Mouse (Mus musculus): ENCODE results near the gene Mpst.

The Mpst gene

DNA sequence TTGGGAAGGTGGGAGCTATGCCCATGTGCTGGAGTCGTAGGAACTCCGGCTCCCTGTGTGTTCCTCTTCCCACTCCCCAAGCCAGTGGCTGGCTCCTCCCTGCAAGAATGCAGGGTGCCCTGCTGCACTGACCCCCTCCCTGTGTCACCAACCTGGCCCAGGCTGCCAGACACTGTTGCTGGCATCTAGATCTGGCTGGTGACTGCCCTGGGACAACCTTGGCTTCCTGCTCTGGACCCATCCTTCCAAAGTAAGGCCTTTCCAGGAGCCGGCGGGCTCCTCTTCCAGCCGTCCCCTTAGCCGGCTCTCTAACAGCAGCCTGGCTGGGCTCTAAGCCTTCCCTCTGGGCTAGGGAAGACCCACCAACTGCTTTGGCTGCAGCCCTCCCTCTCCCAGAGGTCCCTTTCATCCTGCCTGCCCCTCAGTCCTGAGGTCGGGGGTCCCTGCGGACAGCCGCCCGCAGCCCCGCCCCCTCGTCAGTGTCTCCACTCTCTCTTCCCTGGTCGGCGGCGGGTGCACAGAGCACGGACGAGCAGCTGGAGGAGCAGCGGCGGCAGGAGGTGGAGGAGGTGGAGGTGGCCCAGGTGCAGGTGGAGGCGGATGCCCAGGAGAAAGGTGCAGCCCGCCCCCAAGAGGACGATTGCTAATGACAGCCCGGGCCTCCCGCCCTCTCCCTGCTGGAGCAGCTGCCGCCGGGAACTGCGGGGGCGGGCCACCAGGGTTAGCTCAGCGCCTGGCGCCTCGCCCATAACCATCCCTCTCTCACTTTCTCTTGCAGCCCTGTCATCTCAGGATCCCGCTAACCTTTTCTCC, 30.4 kb downstream of the Mpst start:
- peak; percentile 52 for DNase-seq (ENCODE audit: low read depth, low spot score)

GRCm38 (mm10) chr15:78437237-78438017, 31.2 kb downstream of the Mpst start:
- DNase-seq (ENCODE audit: low read depth, low spot score): peak; percentile 6

DNA sequence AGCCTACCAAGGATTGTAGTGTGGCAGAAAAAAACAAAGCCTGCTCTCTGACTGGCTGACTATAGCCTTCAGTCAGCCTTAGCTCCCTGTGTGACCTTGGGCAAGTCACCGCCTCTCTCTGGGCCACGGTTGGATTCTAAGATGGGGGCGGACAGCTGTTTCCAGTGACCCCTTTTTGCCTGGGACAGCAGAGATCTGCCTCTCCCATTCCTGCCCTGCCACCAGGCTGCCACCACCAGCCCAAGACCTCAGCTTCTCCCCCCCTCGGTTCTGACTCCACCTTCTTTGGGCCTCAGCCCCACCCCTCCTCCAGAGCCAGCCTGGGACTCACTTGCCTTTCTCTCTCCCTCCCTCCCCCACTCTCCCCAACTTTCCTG, 31.8 kb downstream of the Mpst start:
- no peak for DNase-seq (ENCODE audit: low read depth, low spot score)

DNA sequence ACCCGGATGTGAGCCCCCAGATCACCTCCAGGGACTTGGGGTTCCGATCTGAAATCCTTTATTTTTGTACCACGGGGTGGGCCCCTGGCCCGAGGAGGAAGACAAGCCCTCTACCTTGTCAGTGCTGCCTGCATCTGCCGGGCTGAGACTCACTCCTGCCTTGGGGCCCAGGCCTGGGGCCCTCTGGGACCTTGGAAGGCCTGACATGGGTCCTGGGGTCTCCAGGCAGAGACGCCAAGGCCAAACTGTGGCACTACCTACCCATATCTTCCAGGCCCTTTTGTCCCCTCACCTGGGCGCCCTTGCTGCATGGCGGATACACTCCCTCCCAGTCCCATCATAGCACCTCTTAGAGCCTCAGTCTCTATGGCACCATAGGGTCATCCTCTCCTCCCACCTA, 32.3 kb downstream of the Mpst start:
- DNase-seq (ENCODE audit: low read depth, low spot score): no peak

DNA sequence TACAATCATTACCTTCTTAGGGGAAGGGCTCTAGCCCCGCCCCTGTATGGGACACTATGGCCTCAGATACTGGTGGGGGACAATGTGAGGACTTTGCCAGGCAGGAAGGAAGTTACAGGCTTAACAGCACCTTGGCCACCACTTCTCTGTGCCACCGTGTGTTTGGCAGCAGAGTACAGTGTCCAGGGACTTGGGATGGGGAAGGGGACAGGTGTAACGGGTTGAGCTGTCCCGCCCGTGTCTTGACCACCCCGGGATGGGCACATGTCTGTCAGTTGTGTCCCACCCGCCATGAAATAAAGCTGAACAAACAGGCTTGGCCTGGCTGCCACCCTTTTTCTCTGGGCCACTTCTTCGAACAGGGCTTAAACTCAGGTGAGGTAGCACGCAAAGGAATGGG, 32.8 kb downstream of the Mpst start:
- DNase-seq (ENCODE audit: low read depth, low spot score): no peak

DNA sequence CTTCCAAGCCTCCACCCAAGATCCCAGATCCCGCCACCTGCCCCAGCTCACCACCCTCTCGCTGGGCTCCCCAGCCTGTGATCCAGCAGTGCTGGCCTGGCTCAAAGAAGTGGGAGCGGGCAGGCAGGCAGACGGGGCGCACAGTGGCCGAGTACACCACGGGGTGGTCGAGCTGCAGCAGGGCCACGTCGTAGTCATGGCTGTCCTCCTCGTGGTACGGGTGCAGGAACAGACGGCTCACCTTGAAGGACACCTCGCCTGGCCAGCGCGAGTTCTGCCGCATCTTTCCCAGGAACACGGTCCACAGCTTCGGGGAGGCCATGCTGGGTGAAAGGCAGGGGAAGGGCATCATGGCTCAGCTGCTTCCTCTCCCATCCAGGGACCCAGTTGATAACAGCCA, 36.0 kb downstream of the Mpst start:
- DNase-seq (ENCODE audit: low read depth, low spot score): no peak

DNA sequence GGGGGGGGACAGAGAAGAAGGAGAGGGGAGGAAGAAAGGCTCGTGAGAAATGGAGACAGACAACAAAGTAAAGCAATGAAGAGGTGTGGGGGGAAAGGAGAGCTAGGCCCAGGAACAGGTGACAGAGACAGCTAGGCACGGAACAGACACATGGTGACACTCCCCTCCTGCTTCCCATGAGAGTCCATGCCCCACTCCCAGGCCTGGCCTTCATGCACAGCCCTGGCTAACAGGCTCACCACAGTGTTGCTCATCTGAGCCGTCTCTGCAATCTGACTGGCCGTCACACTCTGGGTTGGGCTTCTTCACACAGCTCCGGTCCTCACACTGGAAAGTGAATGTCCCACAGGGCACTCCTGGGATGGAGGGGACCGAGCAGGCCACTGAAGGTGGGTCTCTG, 37.6 kb downstream of the Mpst start:
- no peak for DNase-seq (ENCODE audit: low read depth, low spot score)

- DNase-seq (ENCODE audit: low read depth, low spot score): no peak
Measured at GRCm38 (mm10) chr15:78447121-78447520, 40.9 kb downstream of the Mpst start.

DNA sequence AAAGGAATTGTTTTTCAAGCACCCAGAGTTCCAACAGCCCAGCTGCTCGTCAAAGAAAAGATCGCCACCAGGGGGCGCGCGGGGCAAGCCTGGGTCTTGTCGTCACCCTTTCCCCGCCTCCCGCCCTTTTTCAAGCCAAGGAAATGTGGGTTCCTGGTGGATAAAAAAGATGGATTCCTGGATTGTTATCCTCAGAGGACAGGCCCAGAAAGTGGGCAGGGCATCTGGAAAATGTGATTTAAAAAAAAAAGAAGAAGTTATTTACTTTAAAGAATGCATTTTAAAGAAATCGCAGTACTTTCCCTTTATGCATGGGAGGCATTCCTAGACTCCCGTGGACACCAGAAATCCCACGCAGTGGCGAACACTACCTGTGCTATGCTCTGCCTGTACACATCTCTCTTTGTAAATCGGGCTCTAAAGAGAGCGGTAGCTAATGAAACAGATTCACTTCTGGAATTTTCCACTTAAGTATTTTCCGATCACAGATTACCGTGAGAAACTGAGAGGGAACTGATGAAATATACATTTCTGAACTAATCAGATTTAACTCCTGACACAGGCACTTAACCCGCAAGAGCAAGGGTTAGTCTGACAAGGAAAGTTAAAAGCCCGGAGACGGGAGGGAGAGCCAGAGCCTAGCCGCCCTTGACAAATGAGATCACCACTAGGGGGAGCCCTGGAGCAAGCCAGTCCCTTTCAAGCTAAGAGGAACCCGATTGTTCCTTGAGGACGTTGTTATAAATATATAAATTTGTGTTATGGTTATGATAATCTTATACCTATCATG, 41.7 kb downstream of the Mpst start:
- peak; percentile 81 for DNase-seq (ENCODE audit: low read depth, low spot score)

GRCm38 (mm10) chr15:78449131-78449530, 42.9 kb downstream of the Mpst start:
- DNase-seq (ENCODE audit: low read depth, low spot score): no peak

GRCm38 (mm10) chr15:78449694-78450418, 43.6 kb downstream of the Mpst start:
- peak; percentile 34 for DNase-seq (ENCODE audit: low read depth, low spot score)

DNA sequence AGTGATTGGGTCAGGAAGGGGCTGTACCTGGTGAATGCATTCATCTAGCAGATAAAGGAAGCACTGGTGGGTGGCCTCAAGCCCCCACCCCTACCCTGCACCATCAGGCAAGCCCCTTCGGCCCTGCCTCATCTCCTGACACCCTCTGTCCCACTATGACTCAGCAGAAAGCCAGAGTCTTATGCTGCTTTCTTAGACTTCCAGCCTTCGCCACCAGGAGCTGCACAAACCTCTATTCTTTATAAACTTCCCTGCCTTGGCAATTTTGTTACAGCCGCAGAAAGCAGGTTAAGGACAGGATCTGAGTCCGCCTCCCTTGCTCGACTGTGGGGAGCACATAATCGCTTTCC, 44.2 kb downstream of the Mpst start:
- DNase-seq (ENCODE audit: low read depth, low spot score): no peak

DNA sequence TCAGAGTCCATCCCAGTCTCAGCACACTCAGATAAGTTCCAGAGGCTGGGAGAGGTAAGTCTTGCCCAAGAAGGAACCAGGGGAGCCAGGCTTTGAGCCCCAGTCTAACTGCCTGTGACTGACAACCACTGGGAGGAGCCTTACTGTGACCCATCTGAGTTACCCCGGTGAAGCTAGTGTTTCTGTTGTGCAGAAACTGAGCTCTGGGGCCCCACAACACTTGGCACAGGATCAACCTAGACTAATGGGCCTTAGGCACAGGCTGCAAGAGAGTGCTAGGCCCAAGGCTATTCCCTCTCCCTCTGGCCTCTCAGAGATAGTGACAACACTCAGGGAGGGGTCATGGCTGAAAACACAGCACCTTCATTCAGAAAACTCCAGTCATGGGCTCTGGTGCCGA, 45.0 kb downstream of the Mpst start:
- no peak for DNase-seq (ENCODE audit: low read depth, low spot score)

DNA sequence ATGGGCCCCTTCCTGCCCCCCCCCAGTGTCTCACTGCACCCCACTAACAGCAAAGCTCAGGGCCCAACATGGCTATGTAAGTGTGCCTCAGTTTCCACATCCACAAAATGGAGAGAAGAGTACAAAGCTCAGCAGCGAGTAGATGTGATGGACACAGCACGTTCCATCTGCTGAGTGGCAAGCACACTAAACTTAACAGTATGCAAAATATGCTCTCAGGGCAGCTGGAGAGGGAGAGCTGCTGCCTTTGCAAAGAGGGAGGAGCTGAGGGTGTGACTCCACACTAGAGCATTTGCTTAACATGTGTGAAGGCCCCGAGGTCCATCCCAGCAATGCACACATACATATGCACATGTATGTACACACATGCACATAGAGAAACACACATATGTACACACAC, 46.7 kb downstream of the Mpst start:
- DNase-seq (ENCODE audit: low read depth, low spot score): no peak

DNA sequence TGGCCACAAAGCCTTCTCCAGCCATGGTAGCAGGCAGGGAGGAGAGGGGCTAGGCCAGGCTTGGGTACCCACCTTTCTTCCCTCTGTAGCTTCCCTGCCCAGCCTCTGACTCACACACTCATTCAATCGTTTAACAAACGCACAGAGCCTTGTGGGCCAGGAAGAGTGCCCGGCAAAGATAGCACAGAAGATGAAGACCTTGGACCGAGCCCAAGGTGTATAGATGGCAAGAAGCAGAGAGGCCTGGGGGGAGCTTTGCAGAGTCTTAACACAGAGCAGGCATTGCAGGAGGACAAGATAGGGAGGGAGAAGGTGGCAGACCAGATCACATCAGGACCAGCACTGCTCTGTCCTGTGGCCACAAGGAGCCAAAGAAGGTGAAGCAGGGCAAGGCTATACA, 49.0 kb downstream of the Mpst start:
- DNase-seq (ENCODE audit: low read depth, low spot score): no peak

DNA sequence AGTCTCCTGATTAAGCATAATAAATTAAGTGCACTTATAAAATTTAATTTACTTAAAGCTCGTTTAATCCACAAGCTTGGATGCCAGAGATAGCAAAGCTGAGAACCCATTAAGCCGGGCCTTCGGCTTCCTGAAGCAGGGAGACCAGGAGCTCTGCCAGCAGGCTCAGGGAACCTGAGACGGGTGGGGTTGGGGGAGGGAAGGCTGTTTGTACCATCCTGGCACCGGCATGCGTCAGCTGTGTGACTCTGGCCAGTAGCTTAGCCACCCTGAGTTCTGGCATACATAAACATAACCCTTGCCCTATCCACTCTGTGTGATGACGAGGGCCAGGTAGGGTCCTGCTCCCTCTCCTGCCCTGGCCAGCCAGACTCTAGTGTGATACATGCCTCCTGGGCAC, 49.8 kb downstream of the Mpst start:
- DNase-seq (ENCODE audit: low read depth, low spot score): no peak

DNA sequence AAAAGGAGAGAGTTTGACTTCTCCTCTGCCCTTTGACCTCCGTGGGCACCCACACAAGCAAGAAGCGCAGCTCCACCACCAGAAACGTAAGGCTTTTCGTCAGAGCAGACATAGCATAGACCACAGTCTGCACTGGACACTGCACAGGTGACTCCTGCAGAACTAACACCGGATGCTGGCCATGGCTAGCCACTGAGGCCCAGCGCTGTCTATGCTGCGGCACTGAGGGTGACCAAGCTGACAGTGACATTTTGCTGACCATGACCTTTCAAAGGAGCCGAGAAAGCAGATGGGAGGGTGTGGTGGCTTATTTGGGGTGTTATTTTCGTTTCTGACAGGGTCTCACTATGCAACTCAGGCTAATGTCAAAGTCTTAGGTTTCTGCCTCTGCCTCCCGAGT, 51.0 kb downstream of the Mpst start:
- DNase-seq (ENCODE audit: low read depth, low spot score): no peak

DNA sequence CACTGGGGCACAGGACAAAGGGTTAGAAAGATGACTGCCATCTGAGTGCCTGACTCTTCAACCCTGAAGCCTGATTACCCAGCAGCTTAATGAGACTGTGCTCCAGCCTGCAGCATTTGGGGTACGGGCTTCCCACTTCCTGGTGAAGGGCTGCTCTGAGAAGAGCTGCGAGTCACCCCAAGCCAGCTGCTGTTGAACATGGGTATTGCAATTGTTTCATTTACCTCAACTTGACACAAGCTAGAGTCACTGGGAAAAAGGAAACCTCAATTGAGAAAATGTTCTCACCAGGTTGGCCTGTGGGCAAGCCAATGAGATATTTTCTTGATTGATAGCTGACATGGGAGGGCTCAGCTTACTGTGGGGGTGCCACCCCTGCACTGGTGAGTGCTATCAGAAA, 56.8 kb downstream of the Mpst start:
- no peak for DNase-seq (ENCODE audit: low read depth, low spot score)
